Mouse (Mus musculus): ENCODE results near the gene Abhd12b. TPM values are rescaled to one million over a fixed set of nuclear protein-coding genes. Genes with fewer than 3 reads are reported as not detected.

Gene Abhd12b
- total RNA-seq, 2 experiments from 2014 or later: not detected

Other genes starting within 250 kb of the Abhd12b start
- gene Sav1, start 167.1 kb upstream of the Abhd12b start, total RNA-seq (2021): 10 to 100 TPM; 37.9 to 40.7 TPM
- gene Nin, start 40.4 kb upstream of the Abhd12b start, total RNA-seq (2021): 10 to 100 TPM; 34.9 to 35.6 TPM
- 10 to 100 TPM in 1 of 2 experiments, 1 to 10 TPM in 1; 8.6 to 13.0 TPM for gene Pygl, start 77.3 kb downstream of the Abhd12b start, total RNA-seq (2021)
- gene Trim9, start 193.5 kb downstream of the Abhd12b start, total RNA-seq (2021): 1 to 10 TPM in 1 of 2 experiments, under 1 TPM in 1; 0.35 to 1.3 TPM